Mouse (Mus musculus) MEL (cell line): ENCODE measurements at regions not wholly inside any gene's neighbourhood (a gene's known extent, or its start where the extent isn't known, plus 50 kb on each side); places are given as distances from the start of the nearest gene placed in this dataset.

Experiments
- DNase-seq: peaks from one replicate; pipeline ENCODE4 v3.0.0; 2011; ENCODE audit warnings: low read depth, low spot score
- H3K27ac ChIP-seq: 2 replicates; pipeline ENCODE4 v1.5.1; 2012; ENCODE audit warnings: low read depth, mild to moderate bottlenecking, control low read depth, low read length, moderate library complexity; ENCODE audit not compliant: control insufficient read depth
- H3K27me3 ChIP-seq, 2 experiments: fragments of 150-350 bp in 1 of 2; sonication (generic) in 1 of 2; 2 replicates each; pipeline ENCODE4 v1.6.1; 2012; ENCODE audit warnings: low read length in 2 of 2, mild to moderate bottlenecking in 2 of 2, improper control_type of control experiment in 1 of 2, moderate library complexity in 1 of 2; ENCODE audit not compliant: insufficient read depth in 2 of 2, control insufficient read depth in 1 of 2
- H3K36me3 ChIP-seq, 2 experiments: 2 replicates each; pipeline ENCODE4 v1.6.1; 2012 to 2014; ENCODE audit warnings: low read length in 2 of 2, improper control_type of control experiment in 1 of 2, inconsistent platforms in 1 of 2, mild to moderate bottlenecking in 1 of 2; ENCODE audit not compliant: insufficient read depth in 2 of 2, control insufficient read depth in 1 of 2
- H3K4me1 ChIP-seq, 2 experiments: fragments of 150-350 bp in 1 of 2; sonication (generic) in 1 of 2; 2 replicates each; pipeline ENCODE4 v1.6.1; 2012; ENCODE audit warnings: low read length in 2 of 2, improper control_type of control experiment in 1 of 2, mild to moderate bottlenecking in 1 of 2; ENCODE audit not compliant: insufficient read depth in 2 of 2, control insufficient read depth in 1 of 2
- H3K4me3 ChIP-seq, 2 experiments: fragments of 150-350 bp in 1 of 2; sonication (generic) in 1 of 2; 2 replicates each; pipeline ENCODE4 v1.5.1; 2012; ENCODE audit warnings: low read depth in 2 of 2, low read length in 2 of 2, mild to moderate bottlenecking in 2 of 2, moderate library complexity in 2 of 2, control low read depth in 1 of 2, improper control_type of control experiment in 1 of 2; ENCODE audit not compliant: control insufficient read depth in 1 of 2, insufficient read depth in 1 of 2
- H3K79me2 ChIP-seq: 2 replicates; pipeline ENCODE4 v1.6.1; 2012; ENCODE audit warnings: mild to moderate bottlenecking, low read length, moderate library complexity; ENCODE audit not compliant: control insufficient read depth, poor library complexity, insufficient read depth
- H3K9ac ChIP-seq: 2 replicates; pipeline ENCODE4 v1.6.1; 2012; ENCODE audit warnings: low read depth, mild to moderate bottlenecking, control low read depth, low read length, moderate library complexity; ENCODE audit not compliant: control insufficient read depth, poor library complexity, severe bottlenecking
- H3K9me3 ChIP-seq: fragments of 150-350 bp; sonication (generic); replicated peaks from 2 replicates; pipeline ENCODE4 v1.6.1; 2012; ENCODE audit warnings: mild to moderate bottlenecking, low read length, improper control_type of control experiment, moderate library complexity; ENCODE audit not compliant: insufficient read depth
- BHLHE40 ChIP-seq: IDR thresholded peaks from 2 replicates; pipeline ENCODE4 v1.6.1; 2012; ENCODE audit warnings: low read depth, mild to moderate bottlenecking, inconsistent platforms, low read length, improper control_type of control experiment, borderline replicate concordance
- EP300 ChIP-seq, 2 experiments: IDR thresholded peaks; 2 replicates each; pipeline ENCODE4 v1.6.1; 2011; ENCODE audit warnings: improper control_type of control experiment in 2 of 2, low read length in 2 of 2, low read depth in 1 of 2, mild to moderate bottlenecking in 1 of 2
- GABPA ChIP-seq: IDR thresholded peaks from 2 replicates; pipeline ENCODE4 v1.6.1; 2012; ENCODE audit warnings: low read depth, mild to moderate bottlenecking, inconsistent platforms, low read length, improper control_type of control experiment, moderate library complexity
- GATA1 ChIP-seq: IDR thresholded peaks from 2 replicates; pipeline ENCODE4 v1.6.1; 2011; ENCODE audit warnings: low read depth, low read length, improper control_type of control experiment
- HCFC1 ChIP-seq: IDR thresholded peaks from 2 replicates; pipeline ENCODE4 v1.6.1; 2012; ENCODE audit warnings: low read depth, mild to moderate bottlenecking, inconsistent platforms, low read length, improper control_type of control experiment, moderate library complexity
- MAFK ChIP-seq: IDR thresholded peaks from 2 replicates; pipeline ENCODE4 v1.6.1; 2011; ENCODE audit warnings: low read depth, mild to moderate bottlenecking, low read length, improper control_type of control experiment, borderline replicate concordance
- MEF2A ChIP-seq: IDR thresholded peaks from 2 replicates; pipeline ENCODE4 v1.6.1; 2014; ENCODE audit warnings: low read depth, mild to moderate bottlenecking, inconsistent platforms, low read length, improper control_type of control experiment; ENCODE audit not compliant: poor library complexity, insufficient replicate concordance, severe bottlenecking; ENCODE audit errors: extremely low read depth
- POLR2A ChIP-seq, 2 experiments: IDR thresholded peaks; 2 replicates each; pipeline ENCODE4 v1.6.1; 2011 to 2012; ENCODE audit warnings: low read length in 2 of 2, mild to moderate bottlenecking in 2 of 2, control low read depth in 1 of 2, improper control_type of control experiment in 1 of 2, low read depth in 1 of 2, moderate library complexity in 1 of 2; ENCODE audit not compliant: control insufficient read depth in 1 of 2, insufficient read depth in 1 of 2, poor library complexity in 1 of 2
- SIN3A ChIP-seq: IDR thresholded peaks from 2 replicates; pipeline ENCODE4 v1.6.1; 2012; ENCODE audit warnings: low read length, improper control_type of control experiment, inconsistent platforms
- TBP ChIP-seq: IDR thresholded peaks from 2 replicates; pipeline ENCODE4 v1.8.0; 2011; ENCODE audit warnings: low read depth, low read length, improper control_type of control experiment
- USF2 ChIP-seq, 2 experiments: IDR thresholded peaks; 2 replicates each; pipeline ENCODE4 v1.6.1; 2011 to 2012; ENCODE audit warnings: improper control_type of control experiment in 2 of 2, low read length in 2 of 2, borderline replicate concordance in 1 of 2, inconsistent platforms in 1 of 2, low read depth in 1 of 2, mild to moderate bottlenecking in 1 of 2; ENCODE audit not compliant: insufficient read depth in 1 of 2
- ZKSCAN1 ChIP-seq: IDR thresholded peaks from 2 replicates; pipeline ENCODE4 v1.6.1; 2012; ENCODE audit warnings: low read depth, mild to moderate bottlenecking, inconsistent platforms, low read length, improper control_type of control experiment, moderate library complexity
- ZMIZ1 ChIP-seq: IDR thresholded peaks from 2 replicates; pipeline ENCODE4 v1.6.1; 2012; ENCODE audit warnings: low read depth, mild to moderate bottlenecking, inconsistent platforms, low read length, improper control_type of control experiment, moderate library complexity
- ZNF384 ChIP-seq: IDR thresholded peaks from 2 replicates; pipeline ENCODE4 v1.6.1; 2012; ENCODE audit warnings: low read depth, mild to moderate bottlenecking, inconsistent platforms, low read length, improper control_type of control experiment

- Histone ChIP-seq H3K4me1 (no peaks in the 10 kb centered on the region), H3K9ac (no peak overlapping the region)
- TF ChIP-seq BHLHE40 (no peak), ZMIZ1 (no peak), USF2 (IDR thresholded peaks at IDR 0.05; ENCODE audit: borderline replicate concordance in 1 of 2, insufficient read depth in 1 of 2, low read depth in 1 of 2, low read length in 2 of 2) (no peak), EP300 (IDR thresholded peaks at IDR 0.05; ENCODE audit: low read depth in 1 of 2, low read length in 2 of 2) (no peak), TBP (no peak), GABPA (no peak)
These were observed 139.6 kb downstream of the Ly86 start for GRCm38 (mm10) chr13:37484631-37485030.

GRCm38 (mm10) chr13:37492115-37493001 lies 147.3 kb downstream of the Ly86 start:
- TF ChIP-seq ZKSCAN1 (no peak), POLR2A (IDR thresholded peaks at IDR 0.05; ENCODE audit: control insufficient read depth in 1 of 2, insufficient read depth in 1 of 2, low read depth in 1 of 2, low read length in 2 of 2, poor library complexity in 1 of 2) (no peak), EP300 (IDR thresholded peaks at IDR 0.05; ENCODE audit: low read depth in 1 of 2, low read length in 2 of 2) (no peak), GATA1 (no peak), MEF2A (no peak), MAFK (no peak), ZNF384 (no peak), SIN3A (no peak), HCFC1 (no peak)
- DNase-seq = no peak
- H3K36me3 ChIP-seq = no peaks in the 10 kb centered on the region
- no peaks in the 10 kb centered on the region for H3K9me3 ChIP-seq
- no peak overlapping the region for H3K4me3 ChIP-seq
- H3K27ac ChIP-seq = no peak overlapping the region
- H3K4me1 ChIP-seq = no peaks in the 10 kb centered on the region
- H3K27me3 ChIP-seq = no peaks in the 10 kb centered on the region; a peak in 2 of 4 replicates
- H3K9ac ChIP-seq = no peak overlapping the region
- H3K79me2 ChIP-seq = no peaks in the 10 kb centered on the region

More at GRCm38 (mm10) chr13:37484631-37485030, 139.6 kb downstream of the Ly86 start:
- DNase-seq = no peak
- Histone ChIP-seq H3K27me3 (peaks cover 0 to 1% of the 10 kb centered on the region in 2 experiments; a peak in 3 of 4 replicates), H3K9me3 (no peaks in the 10 kb centered on the region), H3K4me3 (no peak overlapping the region), H3K36me3 (no peaks in the 10 kb centered on the region), H3K27ac (no peak overlapping the region), H3K79me2 (no peaks in the 10 kb centered on the region)
